Mouse (Mus musculus) urinary bladder, postnatal 25 days (tissue): ENCODE data around the gene Rbks.
A peak's percentile ranks its signal among the peaks of the same experiment; 100 is the strongest.

ENCODE experiments used
- DNase-seq: peaks from one replicate; pipeline ENCODE4 v3.0.0; 2022; ENCODE audit warnings: low spot score

Rbks gene

GRCm38 (mm10) chr5:31581932-31582331, 115.5 kb downstream of the Rbks start:
- no peak for DNase-seq

- no peak for DNase-seq
Observed at GRCm38 (mm10) chr5:31581263-31581662, 116.2 kb downstream of the Rbks start.

GRCm38 (mm10) chr5:31576539-31576975, 120.9 kb downstream of the Rbks start:
- DNase-seq = peak; percentile 42
